Mouse (Mus musculus) thymus, adult 2 months (tissue): ENCODE data around the gene G3bp1.

ENCODE experiments used
- CTCF ChIP-seq: fragments of 200-500 bp; IDR thresholded peaks from 2 replicates; pipeline ENCODE4 v1.5.1; 2012; ENCODE audit warnings: mild to moderate bottlenecking, control low read depth, low read length, moderate library complexity, borderline replicate concordance; ENCODE audit not compliant: control insufficient read depth, poor library complexity, insufficient read depth; ENCODE audit errors: extremely low read depth
- POLR2A ChIP-seq: fragments of 200-500 bp; IDR thresholded peaks from 2 replicates; pipeline ENCODE4 v1.6.1; 2012; ENCODE audit warnings: mild to moderate bottlenecking, low read length, control low read depth, moderate library complexity; ENCODE audit not compliant: control insufficient read depth, poor library complexity, insufficient read depth; ENCODE audit errors: extremely low read depth

DNA sequence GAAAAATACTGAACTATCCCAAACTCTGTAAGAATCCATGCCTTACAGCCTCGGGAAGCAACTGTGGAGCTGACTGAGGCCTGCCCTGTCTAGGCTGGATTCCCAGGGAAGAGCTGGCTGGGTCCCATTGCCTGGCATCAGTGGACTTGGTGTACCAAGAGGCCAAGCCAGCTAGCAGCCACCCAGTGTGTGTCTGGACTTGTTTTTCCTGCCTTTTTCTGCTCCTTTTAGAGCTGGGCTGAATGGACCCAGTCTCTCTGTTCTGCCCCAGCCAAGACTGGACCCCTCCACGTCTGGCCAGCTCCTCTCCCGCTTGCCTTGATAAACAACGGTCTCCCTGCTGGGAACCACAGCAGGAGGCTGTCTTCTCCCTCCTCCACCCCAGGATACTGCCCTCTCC, 31.5 kb upstream of the G3bp1 start:
- TF ChIP-seq CTCF (no peak), POLR2A (no peak)
